Mouse (Mus musculus) forebrain, embryonic 11.5 days (tissue): ENCODE data around the gene Capn1. TPM values are rescaled to one million over a fixed set of nuclear protein-coding genes. Genes with fewer than 3 reads are reported as not detected.
A peak's percentile ranks its signal among the peaks of the same experiment; 100 is the strongest.

Experiments
- ATAC-seq: fragments of 200-750 bp; cut with Nextera tagmentation; replicated peaks from 2 replicates; pipeline ENCODE4 v1.8.0; 2017; ENCODE audit warnings: moderate TSS enrichment; ENCODE audit not compliant: low FRiP score
- DNase-seq: peaks from one replicate; pipeline ENCODE4 v3.0.0-alpha.2; 2017; ENCODE audit warnings: low spot score
- H3K27ac ChIP-seq: fragments of 300-500 bp; sonication (generic); 2 replicates; pipeline ENCODE4 v1.5.1; 2014; ENCODE audit warnings: low read depth, low read length
- H3K27me3 ChIP-seq: fragments of 300-500 bp; sonication (generic); 2 replicates; pipeline ENCODE4 v1.6.1; 2014; ENCODE audit warnings: mild to moderate bottlenecking, low read length, mixed read lengths; ENCODE audit not compliant: control insufficient read depth, insufficient read depth
- H3K36me3 ChIP-seq: fragments of 300-500 bp; sonication (generic); 2 replicates; pipeline ENCODE4 v1.6.1; 2014; ENCODE audit warnings: mild to moderate bottlenecking, low read length, moderate library complexity, mixed read lengths; ENCODE audit not compliant: control insufficient read depth, insufficient read depth
- H3K4me1 ChIP-seq: fragments of 300-500 bp; sonication (generic); replicated peaks from 2 replicates; pipeline ENCODE4 v1.6.1; 2014; ENCODE audit warnings: low read length, mixed read lengths; ENCODE audit not compliant: control insufficient read depth, insufficient read depth
- H3K4me2 ChIP-seq: fragments of 300-500 bp; sonication (generic); 2 replicates; pipeline ENCODE4 v1.6.1; 2014; ENCODE audit warnings: low read depth, mild to moderate bottlenecking, low read length, moderate library complexity, mixed read lengths; ENCODE audit not compliant: severe bottlenecking
- H3K4me3 ChIP-seq: fragments of 300-500 bp; sonication (generic); 2 replicates; pipeline ENCODE4 v1.5.1; 2014; ENCODE audit warnings: low read depth, low read length
- H3K9ac ChIP-seq: fragments of 300-500 bp; sonication (generic); 2 replicates; pipeline ENCODE4 v1.6.1; 2014; ENCODE audit warnings: low read length
- H3K9me3 ChIP-seq: fragments of 300-500 bp; sonication (generic); 2 replicates; pipeline ENCODE4 v1.6.1; 2016; ENCODE audit warnings: low read length, mixed read lengths; ENCODE audit not compliant: control insufficient read depth
- WGBS: fragments of 180-500 bp; shearing (Covaris S2); extraction: QIAGEN DNeasy Blood & Tissue Kit; methylation state at CpG from one replicate; pipeline ENCODE4 v1.1.7; 2014; 5-methylcytosine and 5-hydroxymethylcytosine counted together
- polyA plus RNA-seq: library from polyadenylated mRNA; unstranded; fragments of >200 nt; fragmentation: Nextera tagmentation; extraction: Ambion mirVana; gene quantifications from 2 replicates; pipeline ENCODE4 v1.2.1, GENCODE M21; 2014

Gene Capn1
- polyA plus RNA-seq: 3.9 and 5.3 TPM in 2 replicates

DNA sequence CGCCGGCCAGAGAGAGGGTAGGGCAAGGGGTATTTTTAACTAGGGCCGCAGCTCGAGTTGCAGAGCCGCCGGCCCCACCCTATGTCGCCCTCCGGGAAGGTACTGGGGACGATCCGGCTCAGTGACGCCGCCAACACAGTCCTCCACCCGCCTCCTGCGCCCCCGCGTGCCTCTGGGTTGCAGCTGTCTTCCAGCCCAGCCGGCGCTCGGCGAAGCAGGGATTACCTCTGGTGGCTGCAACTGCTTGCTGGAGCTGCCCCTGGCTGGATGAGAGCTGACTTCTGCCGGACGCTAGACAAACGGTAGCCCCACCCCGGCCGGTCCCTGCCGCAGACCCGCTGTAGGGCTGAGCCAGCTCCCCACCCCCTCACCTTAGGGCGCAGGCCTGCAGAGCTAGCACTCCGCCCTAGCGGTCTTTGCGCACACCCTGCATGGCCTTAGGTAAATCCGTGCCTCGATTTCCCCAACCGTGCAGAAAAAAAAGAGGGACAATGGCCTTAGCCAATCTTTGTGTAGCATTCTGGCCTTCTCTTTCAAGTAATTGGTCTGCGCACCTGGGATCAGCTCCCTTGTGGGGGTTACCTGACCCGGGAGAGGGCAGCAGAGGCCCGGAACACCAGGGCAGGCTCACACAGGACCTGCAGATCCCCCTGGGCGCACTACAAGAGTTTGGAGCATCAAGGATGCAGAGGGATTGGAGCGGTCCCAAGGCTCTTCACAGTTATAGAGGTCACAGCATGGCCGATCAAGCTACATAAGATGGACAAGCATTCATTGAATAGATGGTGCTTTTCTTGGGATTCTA, at the start of gene Capn1:
Capn1 (minus strand) TSS at position 387 of the 805 bp plus-strand sequence.
- peaks cover 15% of the 10 kb centered on the region for H3K27me3 ChIP-seq
- H3K36me3 ChIP-seq: no peaks in the 10 kb centered on the region

GRCm38 (mm10) chr19:6063081-6063480, 47.4 kb upstream of the Capn1 start:
- H3K4me1 ChIP-seq: peaks cover 27% of the 10 kb centered on the region
- no peak overlapping the region for H3K4me3 ChIP-seq
- DNase-seq: no peak
- no peak overlapping the region for H3K4me2 ChIP-seq
- no peak overlapping the region for H3K9ac ChIP-seq
- H3K36me3 ChIP-seq: peaks cover 3% of the 10 kb centered on the region; the same call in 1 of the 2 replicates
- ATAC-seq: no peak
- no peaks in the 10 kb centered on the region for H3K9me3 ChIP-seq
- H3K27ac ChIP-seq: no peak overlapping the region
- WGBS: 94% methylated on average over 6 of the region's 6 CpGs
- H3K27me3 ChIP-seq: no peaks in the 10 kb centered on the region

More for the DNA sequence above, at the start of gene Capn1:
- H3K4me1 ChIP-seq: peaks cover 6% of the 10 kb centered on the region
- H3K4me2 ChIP-seq: peak within 1 kb of the TSS; percentile 87
- no peaks in the 10 kb centered on the region for H3K9me3 ChIP-seq
- DNase-seq (peak; percentile 83), ATAC-seq (peak; percentile 71)
- peak within 1 kb of the TSS; percentile 40 for H3K4me3 ChIP-seq
- H3K27ac ChIP-seq: no peak within 1 kb of the TSS
- peak within 1 kb of the TSS; percentile 48 for H3K9ac ChIP-seq
- 3% methylated on average over 40 of the region's 40 CpGs for WGBS

DNA sequence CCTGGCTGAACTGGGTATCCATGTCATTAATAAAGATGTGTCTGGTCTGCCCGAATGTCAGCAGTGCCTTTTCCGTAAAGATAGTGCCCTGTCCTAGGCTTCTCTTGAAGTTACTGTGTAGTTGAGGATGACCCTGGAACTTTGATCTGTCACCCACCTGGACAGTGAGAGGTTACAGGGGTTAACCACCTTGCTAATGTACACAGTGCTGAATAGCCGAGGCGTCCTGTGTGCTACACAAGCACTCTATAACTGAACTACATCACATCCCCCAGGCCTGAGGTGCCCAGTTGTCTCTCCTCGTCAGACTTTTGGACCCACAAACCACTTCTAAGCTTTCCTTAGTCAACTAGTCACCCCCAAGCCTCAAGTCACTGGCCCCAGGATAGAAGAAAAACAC, 46.7 kb upstream of the Capn1 start:
- DNase-seq (peak; percentile 50), ATAC-seq (no peak)
- Histone ChIP-seq H3K36me3 (peaks cover 3% of the 10 kb centered on the region; the same call in 1 of the 2 replicates), H3K9ac (no peak overlapping the region), H3K4me3 (peak overlapping the region; percentile 88), H3K4me2 (peak overlapping the region; percentile 100), H3K9me3 (no peaks in the 10 kb centered on the region), H3K4me1 (peaks cover 26% of the 10 kb centered on the region), H3K27ac (peak overlapping the region; percentile 93; the same call in 1 of the 2 replicates), H3K27me3 (no peaks in the 10 kb centered on the region)
- WGBS: 80% methylated on average over 5 of the region's 5 CpGs

DNA sequence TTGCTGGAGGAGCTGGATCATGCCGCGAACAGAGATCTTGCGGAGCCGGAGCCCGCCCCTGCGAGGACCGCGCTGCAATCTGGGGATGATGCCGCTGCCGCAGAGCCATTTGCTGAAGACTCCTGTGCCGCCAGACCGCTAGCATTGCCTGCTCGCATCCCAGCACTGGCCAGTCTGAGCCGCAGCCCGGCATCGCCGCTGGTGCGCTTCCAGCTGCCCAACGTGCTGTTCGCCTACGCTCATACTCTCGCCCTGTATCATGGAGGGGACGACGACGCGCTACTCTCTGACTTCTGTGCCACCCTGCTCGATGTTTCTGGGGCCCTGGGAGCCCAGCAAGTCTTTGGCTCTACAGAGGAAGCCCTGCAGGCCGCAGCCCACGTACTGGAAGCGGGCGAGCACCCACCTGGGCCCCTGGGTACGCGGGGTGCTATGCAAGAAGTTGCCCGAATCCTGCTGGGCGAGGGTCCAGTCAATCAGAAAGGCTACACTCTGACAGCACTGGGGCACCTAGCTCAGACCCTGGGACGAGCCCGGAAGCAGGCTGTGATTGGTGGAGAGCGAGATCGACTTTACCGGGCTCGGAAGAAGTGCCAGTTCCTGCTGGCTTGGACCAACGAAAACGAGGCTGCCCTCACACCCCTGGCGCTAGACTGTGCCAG, 46.1 kb upstream of the Capn1 start:
- no peaks in the 10 kb centered on the region for H3K27me3 ChIP-seq
- peak overlapping the region; percentile 100 for H3K4me2 ChIP-seq
- WGBS: 3% methylated on average over 44 of the region's 44 CpGs
- 0 out of 2 replicates have a peak, but pooled peaks have one; percentile 13 for ATAC-seq
- peaks cover 3% of the 10 kb centered on the region; the same call in 1 of the 2 replicates for H3K36me3 ChIP-seq
- H3K4me3 ChIP-seq: peak overlapping the region; percentile 88
- DNase-seq: peak; percentile 65
- peak overlapping the region; percentile 95 for H3K9ac ChIP-seq
- peaks cover 23% of the 10 kb centered on the region for H3K4me1 ChIP-seq
- peak overlapping the region; percentile 93 for H3K27ac ChIP-seq
- no peaks in the 10 kb centered on the region for H3K9me3 ChIP-seq

DNA sequence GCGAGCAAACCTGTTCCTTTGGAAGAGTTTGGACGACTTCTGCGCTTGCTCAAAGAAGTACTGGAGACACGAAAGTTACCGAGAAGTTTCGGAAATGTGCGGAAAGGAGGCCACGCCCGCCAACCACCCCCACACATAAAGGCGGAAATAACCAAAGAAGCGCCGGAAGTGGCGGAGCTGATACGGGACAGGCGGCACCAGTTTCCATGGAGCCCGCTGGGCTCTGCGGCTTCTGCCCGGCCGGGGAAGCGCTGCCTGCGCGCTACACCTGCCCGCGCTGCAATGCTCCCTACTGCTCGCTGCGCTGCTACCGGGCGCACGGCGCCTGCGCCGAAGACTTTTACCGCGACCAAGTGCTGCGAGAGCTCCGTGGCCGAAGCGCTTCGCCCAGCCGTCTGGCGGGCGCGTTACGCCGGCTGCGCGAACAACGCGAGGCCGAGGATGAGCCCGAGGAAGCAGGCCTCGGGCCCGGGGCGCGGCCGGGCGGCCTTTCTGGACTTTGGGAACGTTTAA, 45.4 kb upstream of the Capn1 start, which contains the start of gene Znhit2:
Znhit2 (plus strand) TSS at position 172 of the 513 bp plus-strand sequence.
- H3K4me3 ChIP-seq: peak within 1 kb of the TSS; percentile 88
- no peaks in the 10 kb centered on the region for H3K27me3 ChIP-seq
- peak within 1 kb of the TSS; percentile 95 for H3K9ac ChIP-seq
- under 1% methylated on average over 58 of the region's 58 CpGs for WGBS
- H3K9me3 ChIP-seq: no peaks in the 10 kb centered on the region
- peak within 1 kb of the TSS; percentile 93 for H3K27ac ChIP-seq
- peaks cover 3% of the 10 kb centered on the region; the same call in 1 of the 2 replicates for H3K36me3 ChIP-seq
- H3K4me2 ChIP-seq: peak within 1 kb of the TSS; percentile 100
- peaks cover 24% of the 10 kb centered on the region for H3K4me1 ChIP-seq
- ATAC-seq (peak; percentile 68), DNase-seq (peak; percentile 92)

GRCm38 (mm10) chr19:6058966-6059365, 43.3 kb upstream of the Capn1 start:
- Histone ChIP-seq H3K9ac (peak overlapping the region; percentile 90), H3K4me2 (peak overlapping the region; percentile 81; the same call in 1 of the 2 replicates), H3K27me3 (no peaks in the 10 kb centered on the region), H3K36me3 (peaks cover 9% of the 10 kb centered on the region; the same call in 1 of the 2 replicates), H3K4me3 (peak overlapping the region; percentile 82), H3K4me1 (peaks cover 24% of the 10 kb centered on the region), H3K27ac (no peak overlapping the region), H3K9me3 (no peaks in the 10 kb centered on the region)
- DNase-seq (peak; percentile 47), ATAC-seq (no peak)
- WGBS: 82% methylated on average over 5 of the region's 5 CpGs

GRCm38 (mm10) chr19:6058513-6058912, 42.8 kb upstream of the Capn1 start:
- H3K27me3 ChIP-seq: no peaks in the 10 kb centered on the region
- H3K27ac ChIP-seq: no peak overlapping the region
- ATAC-seq (no peak), DNase-seq (no peak)
- H3K4me2 ChIP-seq: peak overlapping the region; percentile 81
- peak overlapping the region; percentile 82 for H3K4me3 ChIP-seq
- WGBS: 44% methylated on average over 5 of the region's 5 CpGs
- peaks cover 24% of the 10 kb centered on the region for H3K4me1 ChIP-seq
- peaks cover 11% of the 10 kb centered on the region; the same call in 1 of the 2 replicates for H3K36me3 ChIP-seq
- H3K9me3 ChIP-seq: no peaks in the 10 kb centered on the region
- H3K9ac ChIP-seq: peak overlapping the region; percentile 90
